Mouse (Mus musculus) hindbrain, embryonic 14.5 days (tissue): ENCODE data around the gene Dis3l2. TPM values are rescaled to one million over a fixed set of nuclear protein-coding genes. Genes with fewer than 3 reads are reported as not detected.

Source experiments
- ATAC-seq: fragments of 200-750 bp; cut with Nextera tagmentation; 2 replicates; pipeline ENCODE4 v1.8.0; 2017; ENCODE audit warnings: moderate number of reproducible peaks, mild to moderate bottlenecking, moderate TSS enrichment, moderate library complexity; ENCODE audit not compliant: low FRiP score
- DNase-seq: peaks from one replicate; pipeline ENCODE4 v3.0.0-alpha.2; 2015; ENCODE audit warnings: low spot score
- H3K27ac ChIP-seq: fragments of 300-500 bp; sonication (generic); 2 replicates; pipeline ENCODE4 v1.5.1; 2014; ENCODE audit warnings: mild to moderate bottlenecking, moderate library complexity
- H3K27me3 ChIP-seq: fragments of 300-500 bp; sonication (generic); 2 replicates; pipeline ENCODE4 v1.6.1; 2014; ENCODE audit warnings: mild to moderate bottlenecking, low read length, mixed read lengths; ENCODE audit not compliant: control insufficient read depth, insufficient read depth
- H3K36me3 ChIP-seq: fragments of 300-500 bp; sonication (generic); replicated peaks from 2 replicates; pipeline ENCODE4 v1.6.1; 2014; ENCODE audit not compliant: control insufficient read depth, insufficient read depth
- H3K4me1 ChIP-seq: fragments of 300-500 bp; sonication (generic); replicated peaks from 2 replicates; pipeline ENCODE4 v1.6.1; 2014; ENCODE audit warnings: antibody characterized with exemption, low read length, mixed read lengths; ENCODE audit not compliant: control insufficient read depth, insufficient read depth
- H3K4me2 ChIP-seq: fragments of 300-500 bp; sonication (generic); replicated peaks from 2 replicates; pipeline ENCODE4 v1.6.1; 2014; ENCODE audit warnings: mild to moderate bottlenecking, moderate library complexity
- H3K4me3 ChIP-seq: fragments of 300-500 bp; sonication (generic); replicated peaks from 2 replicates; pipeline ENCODE4 v1.5.1; 2014; ENCODE audit warnings: mild to moderate bottlenecking, low read length
- H3K9ac ChIP-seq: fragments of 300-500 bp; sonication (generic); 2 replicates; pipeline ENCODE4 v1.6.1; 2014
- H3K9me3 ChIP-seq: fragments of 300-500 bp; sonication (generic); 2 replicates; pipeline ENCODE4 v1.6.1; 2016; ENCODE audit warnings: low read length; ENCODE audit not compliant: control insufficient read depth
- WGBS: fragments of 180-500 bp; shearing (Covaris S2); extraction: QIAGEN DNeasy Blood & Tissue Kit; methylation state at CpG from one replicate; pipeline ENCODE4 v1.1.7; 2014; 5-methylcytosine and 5-hydroxymethylcytosine counted together
- polyA plus RNA-seq: library from polyadenylated mRNA; unstranded; fragments of >200 nt; fragmentation: Nextera tagmentation; extraction: Ambion mirVana; gene quantifications from 2 replicates; pipeline ENCODE4 v1.2.1, GENCODE M21; 2014

The Dis3l2 gene
- polyA plus RNA-seq, 1 experiment from 2014 or later: 38.9 TPM

GRCm38 (mm10) chr1:86986372-86986771, 282.8 kb downstream of the Dis3l2 start:
- no peak for DNase-seq
- Histone ChIP-seq H3K9me3 (no peaks in the 10 kb centered on the region), H3K27ac (no peak overlapping the region), H3K36me3 (0 out of 2 replicates have a peak, but pooled peaks cover 6% of the 10 kb centered on the region), H3K4me3 (no peak overlapping the region), H3K4me2 (no peak overlapping the region), H3K4me1 (no peaks in the 10 kb centered on the region), H3K9ac (no peak overlapping the region), H3K27me3 (no peaks in the 10 kb centered on the region)
- no peak for ATAC-seq

GRCm38 (mm10) chr1:86992849-86993248, 289.2 kb downstream of the Dis3l2 start:
- Histone ChIP-seq H3K4me2 (no peak overlapping the region), H3K9ac (no peak overlapping the region), H3K36me3 (0 out of 2 replicates have a peak, but pooled peaks cover 6% of the 10 kb centered on the region), H3K4me3 (no peak overlapping the region), H3K27me3 (no peaks in the 10 kb centered on the region), H3K4me1 (no peaks in the 10 kb centered on the region), H3K9me3 (no peaks in the 10 kb centered on the region), H3K27ac (no peak overlapping the region)
- WGBS: 17% methylated on average over 5 of the region's 5 CpGs
- ATAC-seq: no peak
- DNase-seq: no peak

GRCm38 (mm10) chr1:86994023-86994422, 290.4 kb downstream of the Dis3l2 start:
- DNase-seq: no peak
- Histone ChIP-seq H3K27ac (no peak overlapping the region), H3K9ac (no peak overlapping the region), H3K36me3 (0 out of 2 replicates have a peak, but pooled peaks cover 6% of the 10 kb centered on the region), H3K4me1 (no peaks in the 10 kb centered on the region), H3K9me3 (no peaks in the 10 kb centered on the region), H3K4me2 (no peak overlapping the region), H3K4me3 (no peak overlapping the region), H3K27me3 (no peaks in the 10 kb centered on the region)
- ATAC-seq: no peak

GRCm38 (mm10) chr1:86998051-86998450, 294.4 kb downstream of the Dis3l2 start:
- Histone ChIP-seq H3K9me3 (no peaks in the 10 kb centered on the region), H3K27me3 (no peaks in the 10 kb centered on the region), H3K4me1 (no peaks in the 10 kb centered on the region), H3K4me3 (no peak overlapping the region), H3K4me2 (no peak overlapping the region), H3K27ac (no peak overlapping the region), H3K36me3 (no peaks in the 10 kb centered on the region), H3K9ac (no peak overlapping the region)
- ATAC-seq: no peak
- 70% methylated on average over 2 of the region's 2 CpGs for WGBS
- DNase-seq: no peak

- Histone ChIP-seq H3K9me3 (no peaks in the 10 kb centered on the region; the same call in 1 of the 2 replicates), H3K27me3 (no peaks in the 10 kb centered on the region), H3K4me3 (no peak overlapping the region), H3K36me3 (no peaks in the 10 kb centered on the region), H3K27ac (no peak overlapping the region), H3K4me1 (no peaks in the 10 kb centered on the region), H3K9ac (no peak overlapping the region), H3K4me2 (no peak overlapping the region)
- no peak for ATAC-seq
- DNase-seq: no peak
- WGBS: 70% methylated on average over 5 of the region's 5 CpGs
Observed at GRCm38 (mm10) chr1:87001365-87001764, 297.8 kb downstream of the Dis3l2 start.

GRCm38 (mm10) chr1:87002545-87003168, 299.0 kb downstream of the Dis3l2 start:
- Histone ChIP-seq H3K9ac (no peak overlapping the region), H3K4me2 (no peak overlapping the region), H3K27me3 (no peaks in the 10 kb centered on the region), H3K4me3 (no peak overlapping the region), H3K36me3 (no peaks in the 10 kb centered on the region), H3K4me1 (no peaks in the 10 kb centered on the region), H3K9me3 (no peaks in the 10 kb centered on the region; the same call in 1 of the 2 replicates), H3K27ac (peak overlapping the region; percentile 61; the same call in 1 of the 2 replicates)
- WGBS: 15% methylated on average over 9 of the region's 9 CpGs
- DNase-seq (peak; percentile 38), ATAC-seq (peak; percentile 92)

GRCm38 (mm10) chr1:87003169-87003552, 299.6 kb downstream of the Dis3l2 start:
- Histone ChIP-seq H3K9ac (no peak overlapping the region), H3K27me3 (no peaks in the 10 kb centered on the region), H3K36me3 (no peaks in the 10 kb centered on the region), H3K9me3 (no peaks in the 10 kb centered on the region; the same call in 1 of the 2 replicates), H3K27ac (peak overlapping the region; percentile 38; the same call in 1 of the 2 replicates), H3K4me3 (no peak overlapping the region), H3K4me1 (no peaks in the 10 kb centered on the region), H3K4me2 (no peak overlapping the region)
- DNase-seq: no peak
- WGBS: 18% methylated on average over 2 of the region's 2 CpGs
- peak; percentile 66; the same call in 1 of the 2 replicates for ATAC-seq

- Histone ChIP-seq H3K9ac (no peak overlapping the region), H3K27ac (no peak overlapping the region), H3K4me3 (no peak overlapping the region), H3K36me3 (no peaks in the 10 kb centered on the region), H3K9me3 (no peaks in the 10 kb centered on the region; the same call in 1 of the 2 replicates), H3K27me3 (no peaks in the 10 kb centered on the region), H3K4me2 (no peak overlapping the region), H3K4me1 (no peaks in the 10 kb centered on the region)
- ATAC-seq (no peak), DNase-seq (no peak)
- WGBS: 92% methylated on average over 1 of the region's 1 CpGs
Observed at GRCm38 (mm10) chr1:87006425-87006824, 302.8 kb downstream of the Dis3l2 start.

- ATAC-seq (no peak), DNase-seq (no peak)
- no peak overlapping the region for H3K9ac ChIP-seq
- WGBS: 37% methylated on average over 1 of the region's 1 CpGs
- H3K27ac ChIP-seq: no peak overlapping the region
- no peaks in the 10 kb centered on the region for H3K36me3 ChIP-seq
- H3K4me1 ChIP-seq: no peaks in the 10 kb centered on the region
- no peak overlapping the region for H3K4me2 ChIP-seq
- H3K9me3 ChIP-seq: no peaks in the 10 kb centered on the region; the same call in 1 of the 2 replicates
- H3K4me3 ChIP-seq: no peak overlapping the region
- H3K27me3 ChIP-seq: no peaks in the 10 kb centered on the region
Observed at GRCm38 (mm10) chr1:87008211-87008610, 304.6 kb downstream of the Dis3l2 start.

GRCm38 (mm10) chr1:87009156-87009555, 305.5 kb downstream of the Dis3l2 start:
- Histone ChIP-seq H3K9me3 (no peaks in the 10 kb centered on the region; the same call in 1 of the 2 replicates), H3K27ac (no peak overlapping the region), H3K9ac (no peak overlapping the region), H3K4me1 (no peaks in the 10 kb centered on the region), H3K36me3 (no peaks in the 10 kb centered on the region), H3K4me3 (no peak overlapping the region), H3K4me2 (no peak overlapping the region), H3K27me3 (no peaks in the 10 kb centered on the region)
- 89% methylated on average over 3 of the region's 3 CpGs for WGBS
- ATAC-seq (no peak), DNase-seq (no peak)
